Mouse (Mus musculus) stomach, postnatal 0 days (tissue): ENCODE measurements around the gene Dpp3. TPM values are rescaled to one million over a fixed set of nuclear protein-coding genes. Genes with fewer than 3 reads are reported as not detected.
"Not testable (repeated sequence)": the region's sequence is repeated elsewhere in the genome, so short reads cannot be mapped to it uniquely, and the experiment has no call there.

Source experiments
- ATAC-seq: fragments of 200-750 bp; cut with Nextera tagmentation; 2 replicates; pipeline ENCODE4 v1.8.0; 2017; ENCODE audit not compliant: low FRiP score, low TSS enrichment
- DNase-seq: peaks from one replicate; pipeline ENCODE4 v3.0.0-alpha.2; 2016; ENCODE audit warnings: low spot score
- H3K27ac ChIP-seq: fragments of 300-500 bp; sonication (generic); replicated peaks from 2 replicates; pipeline ENCODE4 v1.5.1; 2014; ENCODE audit warnings: mild to moderate bottlenecking, control low read depth
- H3K27me3 ChIP-seq: fragments of 300-500 bp; sonication (generic); 2 replicates; pipeline ENCODE4 v1.6.1; 2014; ENCODE audit warnings: low read length; ENCODE audit not compliant: control insufficient read depth, insufficient read depth
- H3K36me3 ChIP-seq: fragments of 300-500 bp; sonication (generic); 2 replicates; pipeline ENCODE4 v1.6.1; 2014; ENCODE audit warnings: low read length, mixed read lengths; ENCODE audit not compliant: control insufficient read depth, insufficient read depth
- H3K4me1 ChIP-seq: fragments of 300-500 bp; sonication (generic); replicated peaks from 2 replicates; pipeline ENCODE4 v1.6.1; 2014; ENCODE audit warnings: antibody characterized with exemption; ENCODE audit not compliant: control insufficient read depth, insufficient read depth
- H3K4me2 ChIP-seq: fragments of 300-500 bp; sonication (generic); replicated peaks from 2 replicates; pipeline ENCODE4 v1.6.1; 2014; ENCODE audit warnings: low read depth, mild to moderate bottlenecking, control low read depth, moderate library complexity
- H3K4me3 ChIP-seq: fragments of 300-500 bp; sonication (generic); 2 replicates; pipeline ENCODE4 v1.5.1; 2014; ENCODE audit warnings: low read depth, low read length, control low read depth
- H3K9ac ChIP-seq: fragments of 300-500 bp; sonication (generic); 2 replicates; pipeline ENCODE4 v1.6.1; 2014; ENCODE audit warnings: mild to moderate bottlenecking, low read length, control low read depth, mixed read lengths
- H3K9me3 ChIP-seq: fragments of 300-500 bp; sonication (generic); 2 replicates; pipeline ENCODE4 v1.6.1; 2016; ENCODE audit warnings: low read length; ENCODE audit not compliant: control insufficient read depth
- CTCF ChIP-seq: IDR thresholded peaks from 2 replicates; pipeline ENCODE4 v1.5.1; 2016; ENCODE audit warnings: antibody characterized with exemption, low read depth, mild to moderate bottlenecking, moderate library complexity
- EP300 ChIP-seq: optimal IDR thresholded peaks from 2 replicates; pipeline ENCODE3; 2016; ENCODE audit warnings: antibody characterized with exemption
- WGBS: fragments of 180-500 bp; shearing (Covaris S2); extraction: QIAGEN DNeasy Blood & Tissue Kit; methylation state at CpG from one replicate; pipeline ENCODE4 v1.1.7; 2014; 5-methylcytosine and 5-hydroxymethylcytosine counted together
- polyA plus RNA-seq: library from polyadenylated mRNA; unstranded; fragments of >200 nt; fragmentation: Nextera tagmentation; extraction: Ambion mirVana; gene quantifications from 2 replicates; pipeline ENCODE4 v1.2.1, GENCODE M21; 2015

Dpp3 gene
- polyA plus RNA-seq, 1 experiment from 2014 or later: 91.0 TPM

GRCm38 (mm10) chr19:4879324-4879703 is 48.8 kb downstream of the Dpp3 start:
- Histone ChIP-seq H3K9me3 (no peaks in the 10 kb centered on the region), H3K4me3 (peak overlapping the region; percentile 89; the same call in 1 of the 2 replicates), H3K27me3 (no peaks in the 10 kb centered on the region), H3K4me1 (no peaks in the 10 kb centered on the region), H3K27ac (no peak overlapping the region), H3K36me3 (no peaks in the 10 kb centered on the region), H3K4me2 (peak overlapping the region; percentile 91), H3K9ac (no peak overlapping the region; the same call in 1 of the 2 replicates)
- ATAC-seq (no peak), DNase-seq (no peak)
- TF ChIP-seq CTCF (no peak), EP300 (no peak)
- WGBS: 56% methylated on average over 10 of the region's 10 CpGs

- peak; percentile 99 for ATAC-seq
- H3K4me1 ChIP-seq: no peaks in the 10 kb centered on the region
- WGBS: 1% methylated on average over 52 of the region's 52 CpGs
- H3K9me3 ChIP-seq: no peaks in the 10 kb centered on the region
- peak within 1 kb of the TSS; percentile 91 for H3K4me2 ChIP-seq
- peak; percentile 95 for DNase-seq
- H3K4me3 ChIP-seq: peak within 1 kb of the TSS; percentile 89
- H3K27me3 ChIP-seq: no peaks in the 10 kb centered on the region
- peak; percentile 83 for TF ChIP-seq EP300
- TF ChIP-seq CTCF: no peak
- H3K27ac ChIP-seq: peak within 1 kb of the TSS; percentile 81
- no peaks in the 10 kb centered on the region for H3K36me3 ChIP-seq
- peak within 1 kb of the TSS; percentile 91 for H3K9ac ChIP-seq
These were observed 49.4 kb downstream of the Dpp3 start, which contains the start of gene Zdhhc24 for GRCm38 (mm10) chr19:4878405-4879323. Gene Zdhhc24 (plus strand): TSS chr19:4878668.

GRCm38 (mm10) chr19:4877785-4878184 is 50.3 kb downstream of the Dpp3 start, which contains the start of gene Actn3:
Gene Actn3 (minus strand): TSS chr19:4877909.
- H3K27me3 ChIP-seq: no peaks in the 10 kb centered on the region
- peak; percentile 33 for DNase-seq
- peak; percentile 8; the same call in 1 of the 2 replicates for ATAC-seq
- peak within 1 kb of the TSS; percentile 81 for H3K27ac ChIP-seq
- H3K36me3 ChIP-seq: no peaks in the 10 kb centered on the region
- no peak for TF ChIP-seq EP300
- TF ChIP-seq CTCF: no peak
- WGBS: 4% methylated on average over 17 of the region's 17 CpGs
- H3K9ac ChIP-seq: peak within 1 kb of the TSS; percentile 91
- H3K4me1 ChIP-seq: no peaks in the 10 kb centered on the region
- H3K4me3 ChIP-seq: peak within 1 kb of the TSS; percentile 89
- no peaks in the 10 kb centered on the region for H3K9me3 ChIP-seq
- peak within 1 kb of the TSS; percentile 91 for H3K4me2 ChIP-seq

GRCm38 (mm10) chr19:4876755-4877154 is 51.3 kb downstream of the Dpp3 start:
- no peak overlapping the region for H3K4me3 ChIP-seq
- no peak for DNase-seq
- TF ChIP-seq CTCF (no peak), EP300 (no peak)
- no peaks in the 10 kb centered on the region for H3K4me1 ChIP-seq
- H3K4me2 ChIP-seq: 0 out of 2 replicates have a peak overlapping the region, but pooled peaks have one; percentile 3
- ATAC-seq: no peak
- H3K27ac ChIP-seq: no peak overlapping the region
- H3K36me3 ChIP-seq: no peaks in the 10 kb centered on the region
- no peaks in the 10 kb centered on the region for H3K9me3 ChIP-seq
- no peaks in the 10 kb centered on the region for H3K27me3 ChIP-seq
- H3K9ac ChIP-seq: no peak overlapping the region
- WGBS: 67% methylated on average over 3 of the region's 3 CpGs

GRCm38 (mm10) chr19:4876241-4876640 is 51.8 kb downstream of the Dpp3 start:
- no peak for ATAC-seq
- Histone ChIP-seq H3K4me2 (no peak overlapping the region), H3K27ac (no peak overlapping the region), H3K4me1 (no peaks in the 10 kb centered on the region), H3K4me3 (no peak overlapping the region), H3K9ac (no peak overlapping the region), H3K36me3 (no peaks in the 10 kb centered on the region), H3K27me3 (no peaks in the 10 kb centered on the region), H3K9me3 (no peaks in the 10 kb centered on the region)
- 72% methylated on average over 2 of the region's 4 CpGs for WGBS
- DNase-seq: no peak
- TF ChIP-seq CTCF: no peak
- no peak for TF ChIP-seq EP300

- H3K27ac ChIP-seq, H3K4me2 ChIP-seq, H3K4me3 ChIP-seq, ATAC-seq, H3K4me1 ChIP-seq, H3K9ac ChIP-seq, H3K36me3 ChIP-seq, H3K9me3 ChIP-seq, DNase-seq, H3K27me3 ChIP-seq: not testable (repeated sequence)
- WGBS: 85% methylated on average over 1 of the region's 1 CpGs
These were observed 53.5 kb downstream of the Dpp3 start for GRCm38 (mm10) chr19:4874613-4875012.
